Mouse (Mus musculus): ENCODE data around the gene Cxcr2. TPM values are rescaled to one million over a fixed set of nuclear protein-coding genes. Genes with fewer than 3 reads are reported as not detected.

Gene Cxcr2
- total and polyA plus RNA-seq, 3 experiments: 0.14 to 1.3 (median 0.52) TPM

- Histone ChIP-seq H3K27me3 (ENCODE audit: control insufficient read depth, insufficient read depth, low read length) (no peaks in the 10 kb centered on the region), H3K9ac (ENCODE audit: low read depth, low read length) (no peak overlapping the region), H3K4me1 (ENCODE audit: control insufficient read depth, insufficient read depth, low read length) (no peaks in the 10 kb centered on the region), H3K4me3 (no peak overlapping the region), H3K27ac (no peak overlapping the region), H3K79me2 (replicated peaks; ENCODE audit: control insufficient read depth, insufficient read depth, low read length) (no peaks in the 10 kb centered on the region), H3K36me3 (ENCODE audit: control insufficient read depth, insufficient read depth, low read length) (no peaks in the 10 kb centered on the region)
- TF ChIP-seq EP300 (IDR thresholded peaks at IDR 0.05; ENCODE audit: insufficient read depth, low read depth, low read length) (no peak), POLR2A (IDR thresholded peaks at IDR 0.05; ENCODE audit: insufficient read depth, low read depth, low read length) (no peak), CTCF (IDR thresholded peaks at IDR 0.05) (peak; percentile 26)
- WGBS: 85% methylated on average over 3 of the region's 3 CpGs
- intact Hi-C loops (cut with DNase I): no loop called here
- no peak for DNase-seq
These were observed 21.8 kb upstream of the Cxcr2 start for GRCm38 (mm10) chr1:74132011-74132410.

- Histone ChIP-seq H3K27ac (no peak overlapping the region), H3K27me3 (ENCODE audit: control insufficient read depth, insufficient read depth, low read length) (no peaks in the 10 kb centered on the region), H3K36me3 (ENCODE audit: control insufficient read depth, insufficient read depth, low read length) (no peaks in the 10 kb centered on the region), H3K9ac (ENCODE audit: low read depth, low read length) (no peak overlapping the region), H3K4me1 (ENCODE audit: control insufficient read depth, insufficient read depth, low read length) (no peaks in the 10 kb centered on the region), H3K79me2 (replicated peaks; ENCODE audit: control insufficient read depth, insufficient read depth, low read length) (no peaks in the 10 kb centered on the region), H3K4me3 (no peak overlapping the region)
- no peak for TF ChIP-seq CTCF (IDR thresholded peaks at IDR 0.05)
- no peak for TF ChIP-seq EP300 (IDR thresholded peaks at IDR 0.05; ENCODE audit: insufficient read depth, low read depth, low read length)
- no peak for TF ChIP-seq POLR2A (IDR thresholded peaks at IDR 0.05; ENCODE audit: insufficient read depth, low read depth, low read length)
- DNase-seq: peak in 1 of 2 experiments; percentile 58
- intact Hi-C loops (cut with DNase I): no loop called here
- 63% methylated on average over 6 of the region's 6 CpGs for WGBS
These were observed 19.8 kb upstream of the Cxcr2 start for GRCm38 (mm10) chr1:74133954-74134353.

DNA sequence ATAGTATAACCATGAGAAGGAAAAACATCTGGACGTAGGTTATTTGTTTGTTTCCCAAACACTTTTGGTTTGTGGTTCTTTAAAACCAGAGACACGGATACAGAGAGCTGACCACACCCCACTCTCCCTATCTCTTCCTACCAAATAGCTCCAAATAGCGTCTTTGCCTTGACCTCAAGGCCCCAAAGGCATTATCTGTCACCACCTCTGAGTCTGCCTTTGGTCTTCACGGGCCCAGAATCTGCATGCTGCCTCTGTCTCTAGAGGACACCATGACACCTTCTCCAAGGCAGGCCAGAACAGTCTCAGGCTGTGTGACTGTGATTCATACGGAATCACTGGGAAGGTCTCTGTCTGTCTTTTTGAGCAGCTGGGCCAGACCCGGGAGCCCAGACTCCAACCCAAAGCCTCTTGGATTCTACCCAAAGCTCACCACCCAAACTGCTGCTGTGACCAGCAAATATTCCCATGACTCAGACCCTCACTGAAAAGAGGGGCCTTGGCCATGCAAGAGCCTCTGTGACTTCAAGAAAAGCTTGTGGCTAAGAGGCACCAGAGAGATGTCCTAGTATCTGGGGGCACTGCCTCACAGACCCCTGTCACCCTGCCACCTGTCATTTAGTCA, 18.4 kb upstream of the Cxcr2 start:
- no peaks in the 10 kb centered on the region for H3K4me1 ChIP-seq (ENCODE audit: control insufficient read depth, insufficient read depth, low read length)
- H3K36me3 ChIP-seq (ENCODE audit: control insufficient read depth, insufficient read depth, low read length): no peaks in the 10 kb centered on the region
- WGBS: 69% methylated on average over 6 of the region's 6 CpGs
- H3K27ac ChIP-seq: no peak overlapping the region
- no peaks in the 10 kb centered on the region for H3K79me2 ChIP-seq (replicated peaks; ENCODE audit: control insufficient read depth, insufficient read depth, low read length)
- DNase-seq: no peak
- intact Hi-C loops (cut with DNase I): no loop called here
- TF ChIP-seq POLR2A (IDR thresholded peaks at IDR 0.05; ENCODE audit: insufficient read depth, low read depth, low read length): no peak
- TF ChIP-seq CTCF (IDR thresholded peaks at IDR 0.05): no peak
- no peak for TF ChIP-seq EP300 (IDR thresholded peaks at IDR 0.05; ENCODE audit: insufficient read depth, low read depth, low read length)
- no peaks in the 10 kb centered on the region for H3K27me3 ChIP-seq (ENCODE audit: control insufficient read depth, insufficient read depth, low read length)
- H3K9ac ChIP-seq (ENCODE audit: low read depth, low read length): no peak overlapping the region
- no peak overlapping the region for H3K4me3 ChIP-seq

- Histone ChIP-seq H3K27me3 (ENCODE audit: control insufficient read depth, insufficient read depth, low read length) (no peaks in the 10 kb centered on the region), H3K4me3 (no peak overlapping the region), H3K79me2 (replicated peaks; ENCODE audit: control insufficient read depth, insufficient read depth, low read length) (no peaks in the 10 kb centered on the region), H3K4me1 (ENCODE audit: control insufficient read depth, insufficient read depth, low read length) (no peaks in the 10 kb centered on the region), H3K36me3 (ENCODE audit: control insufficient read depth, insufficient read depth, low read length) (no peaks in the 10 kb centered on the region), H3K27ac (no peak overlapping the region), H3K9ac (ENCODE audit: low read depth, low read length) (no peak overlapping the region)
- 56% methylated on average over 3 of the region's 3 CpGs for WGBS
- TF ChIP-seq POLR2A (IDR thresholded peaks at IDR 0.05; ENCODE audit: insufficient read depth, low read depth, low read length): no peak
- peak; percentile 69 for TF ChIP-seq CTCF (IDR thresholded peaks at IDR 0.05)
- DNase-seq: no peak
- intact Hi-C loops (cut with DNase I): no loop called here
These were observed 14.4 kb upstream of the Cxcr2 start for GRCm38 (mm10) chr1:74139415-74139814.

DNA sequence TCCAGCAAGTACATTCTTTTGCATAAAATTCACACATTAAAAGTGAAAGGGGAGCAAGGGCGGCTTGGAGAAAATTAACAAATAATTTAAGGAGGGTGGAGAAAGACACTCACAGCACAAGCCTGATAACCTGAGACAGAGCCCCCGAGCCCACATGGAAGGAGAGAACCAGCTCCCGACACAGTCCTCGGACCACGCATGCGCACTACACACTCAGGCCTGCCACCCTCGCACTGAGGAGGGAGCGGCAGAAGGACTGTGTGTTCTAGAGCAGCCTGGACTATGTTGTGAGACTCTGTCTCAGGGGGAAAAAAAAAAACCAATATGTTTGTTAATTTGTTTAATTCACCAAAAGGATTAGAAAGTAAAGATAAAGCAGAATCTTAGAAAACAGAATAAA, 12.0 kb upstream of the Cxcr2 start:
- Histone ChIP-seq H3K4me3 (no peak overlapping the region), H3K27me3 (ENCODE audit: control insufficient read depth, insufficient read depth, low read length) (no peaks in the 10 kb centered on the region), H3K9ac (ENCODE audit: low read depth, low read length) (no peak overlapping the region), H3K4me1 (ENCODE audit: control insufficient read depth, insufficient read depth, low read length) (no peaks in the 10 kb centered on the region), H3K27ac (no peak overlapping the region), H3K79me2 (replicated peaks; ENCODE audit: control insufficient read depth, insufficient read depth, low read length) (no peaks in the 10 kb centered on the region), H3K36me3 (ENCODE audit: control insufficient read depth, insufficient read depth, low read length) (no peaks in the 10 kb centered on the region)
- intact Hi-C loops (cut with DNase I): no loop called here
- TF ChIP-seq POLR2A (IDR thresholded peaks at IDR 0.05; ENCODE audit: insufficient read depth, low read depth, low read length) (no peak), EP300 (IDR thresholded peaks at IDR 0.05; ENCODE audit: insufficient read depth, low read depth, low read length) (no peak)
- DNase-seq: no peak
- 92% methylated on average over 8 of the region's 8 CpGs for WGBS

GRCm38 (mm10) chr1:74149106-74149885, 4.5 kb upstream of the Cxcr2 start:
- Histone ChIP-seq H3K27ac (no peak overlapping the region), H3K79me2 (replicated peaks; ENCODE audit: control insufficient read depth, insufficient read depth, low read length) (no peaks in the 10 kb centered on the region), H3K4me3 (no peak overlapping the region), H3K36me3 (ENCODE audit: control insufficient read depth, insufficient read depth, low read length) (no peaks in the 10 kb centered on the region), H3K27me3 (ENCODE audit: control insufficient read depth, insufficient read depth, low read length) (no peaks in the 10 kb centered on the region), H3K9ac (ENCODE audit: low read depth, low read length) (no peak overlapping the region), H3K4me1 (ENCODE audit: control insufficient read depth, insufficient read depth, low read length) (peaks cover 2% of the 10 kb centered on the region; the same call in 1 of the 2 replicates)
- TF ChIP-seq EP300 (IDR thresholded peaks at IDR 0.05; ENCODE audit: insufficient read depth, low read depth, low read length) (no peak), POLR2A (IDR thresholded peaks at IDR 0.05; ENCODE audit: insufficient read depth, low read depth, low read length) (no peak), CTCF (IDR thresholded peaks at IDR 0.05) (no peak)
- intact Hi-C loops (cut with DNase I): no loop called here
- no peak for DNase-seq
- WGBS: 55% methylated on average over 6 of the region's 6 CpGs

All from heart, adult 2 months (tissue).